13 mouse cellular contexts compared by ENCODE assay signal in the genomic region with DNA sequence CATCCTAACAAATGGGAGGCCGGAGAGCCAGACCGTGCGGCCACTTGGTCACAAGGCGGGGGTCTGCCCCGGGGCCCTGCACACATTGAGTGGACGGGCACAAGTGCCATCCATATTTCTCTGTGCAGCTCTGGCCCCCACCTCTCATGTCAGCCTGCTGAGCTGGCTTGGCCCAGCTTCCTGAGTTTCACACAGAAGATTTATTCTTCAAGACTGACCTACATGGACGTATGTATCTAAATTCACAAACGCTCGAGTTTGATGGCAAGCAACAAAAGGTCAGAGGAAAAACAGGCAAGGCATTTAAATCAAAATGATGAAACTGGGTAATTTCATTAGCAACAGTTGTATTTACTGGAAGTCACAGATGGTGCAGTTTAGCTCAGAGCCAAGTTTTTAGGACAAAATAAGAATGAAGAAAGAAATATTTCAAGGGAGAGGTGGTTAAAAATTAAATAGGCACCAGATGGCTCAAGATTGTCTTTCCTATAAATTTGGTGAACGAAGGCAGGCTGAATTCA.
A peak's percentile ranks its signal among the peaks of the same experiment; 100 is the strongest.
DNase-seq lines count a peak whose midpoint lies in the region; ATAC-seq lines count a peak whose summit lies in the region.
"Had no signal": no experiment of that assay in that cellular context is flagged by ENCODE, and none has a peak within 500 bp of the region (broad histone marks: within the 10 kb centered on the region; RNA-seq: fewer than 3 reads in every experiment).

No protein-coding gene starts in this region.

- DNase-seq in embryo, embryonic 10.5 days (ENCODE audit: low spot score): peak; percentile 13
- no peak for DNase-seq in embryo, embryonic 10 days (ENCODE audit: low spot score)
- DNase-seq in layer of hippocampus, adult 9-10 months (ENCODE audit: low spot score): peak; percentile 17
- DNase-seq in layer of hippocampus, postnatal 36 days: no peak
- DNase-seq in cerebellum, postnatal 14 days: peak; percentile 65 to 71
- peak; percentile 40 for DNase-seq in limb, embryonic 10.5 days (ENCODE audit: low spot score)
- DNase-seq in c-Kit-positive CD71-positive TER-119-positive erythroid progenitor cells, embryonic 14.5 days (ENCODE audit: low spot score): no peak
- DNase-seq: adrenal gland, postnatal 25 days; gastrocnemius, postnatal 25 days; midbrain, embryonic 14.5 days; spleen, adult 18-20 months; thymus, postnatal 14 days had no signal

- H3K27me3 ChIP-seq in limb, embryonic 10.5 days (ENCODE audit: low read depth, poor library complexity, severe bottlenecking): no peaks in the 10 kb centered on the region

- 54% methylated on average over 10 of the region's 10 CpGs for WGBS in limb, embryonic 10.5 days

- no peaks in the 10 kb centered on the region for H3K9me3 ChIP-seq in limb, embryonic 10.5 days (replicated peaks)

- no peaks in the 10 kb centered on the region for H3K36me3 ChIP-seq in limb, embryonic 10.5 days

- ATAC-seq in megakaryocyte, adult 5-6 weeks (ENCODE audit: poor library complexity, severe bottlenecking): no peak

- H3K4me1 ChIP-seq in limb, embryonic 10.5 days: peaks cover 3% of the 10 kb centered on the region

- H3K4me3 ChIP-seq in limb, embryonic 10.5 days: no peak overlapping the region

- no peak overlapping the region for H3K27ac ChIP-seq in limb, embryonic 10.5 days

Comparison
In these comparisons a context has a peak if more than half of its experiments do, and no peak if none do; other contexts are left out.
1. DNase-seq: peak in embryo, embryonic 10.5 days (single experiment), layer of hippocampus, adult 9-10 months (single experiment), cerebellum, postnatal 14 days (2 of 2) and limb, embryonic 10.5 days (single experiment); none in embryo, embryonic 10 days (single experiment), layer of hippocampus, postnatal 36 days (0 of 2) and c-Kit-positive CD71-positive TER-119-positive erythroid progenitor cells, embryonic 14.5 days (single experiment).